19 mouse cellular contexts compared by ENCODE assay signal in genomic region chr11:50617015-50617543, GRCm38 (mm10). TPM values are rescaled to one million over a fixed set of nuclear protein-coding genes. Genes with fewer than 3 reads are reported as not detected.
"Had no signal": no experiment of that assay in that cellular context is flagged by ENCODE, and none has a peak within 500 bp of the region (broad histone marks: within the 10 kb centered on the region; RNA-seq: fewer than 3 reads in every experiment).

No protein-coding gene starts in this region.

- H3K4me1 ChIP-seq: liver, embryonic 13.5 days; megakaryocyte, embryonic 14.5 days; midbrain, embryonic 15.5 days; neural tube, embryonic 12.5 days had no signal

- H3K36me3 ChIP-seq: limb, embryonic 10.5 days; liver, embryonic 13.5 days; lung, embryonic 15.5 days; midbrain, embryonic 15.5 days; neural tube, embryonic 12.5 days had no signal

- H3K27me3 ChIP-seq: liver, embryonic 13.5 days; lung, embryonic 15.5 days; megakaryocyte, embryonic 14.5 days; midbrain, embryonic 15.5 days; neural tube, embryonic 12.5 days had no signal

- ATAC-seq: liver, postnatal 0 days; midbrain, embryonic 15.5 days had no signal

- DNase-seq: kidney, postnatal 10 days; kidney, postnatal 4 days; liver, embryonic 13.5 days; liver, postnatal 0 days; lung, postnatal 14 days; retina, postnatal 1 day; right cerebral cortex, postnatal 4 days; spleen, adult 18-20 months; thymus, adult 18-20 months; thymus, postnatal 14 days had no signal

- H3K9ac ChIP-seq: liver, embryonic 13.5 days; liver, postnatal 0 days; lung, embryonic 15.5 days; midbrain, embryonic 15.5 days; neural tube, embryonic 12.5 days had no signal

- H3K27ac ChIP-seq: layer of hippocampus, adult 2 months; limb, embryonic 10.5 days; liver, embryonic 13.5 days; lung, embryonic 15.5 days; macrophage; midbrain, embryonic 15.5 days; neural tube, embryonic 12.5 days had no signal

- H3K4me3 ChIP-seq: layer of hippocampus, adult 2 months; limb, embryonic 10.5 days; liver, embryonic 13.5 days; lung, embryonic 15.5 days; megakaryocyte, embryonic 14.5 days; midbrain, embryonic 15.5 days; neural tube, embryonic 12.5 days had no signal

- H3K4me2 ChIP-seq: liver, embryonic 13.5 days; lung, embryonic 15.5 days; midbrain, embryonic 11.5 days; midbrain, embryonic 15.5 days; neural tube, embryonic 12.5 days had no signal

- H3K9me3 ChIP-seq: limb, embryonic 10.5 days; liver, embryonic 13.5 days; lung, embryonic 15.5 days; megakaryocyte, embryonic 14.5 days; midbrain, embryonic 15.5 days; neural tube, embryonic 12.5 days had no signal

RNA-seq across cellular contexts. Expression of gene Adamts2, which starts 15.2 kb away (rescaled TPM):
- total RNA-seq: monocyte, adult 5-6 weeks had no signal
- polyA plus RNA-seq: macrophage had no signal
